Mouse (Mus musculus) hindbrain, embryonic 10.5 days (tissue): ENCODE results near the gene Foxp1. TPM values are rescaled to one million over a fixed set of nuclear protein-coding genes. Genes with fewer than 3 reads are reported as not detected.
A peak's percentile ranks its signal among the peaks of the same experiment; 100 is the strongest.

ENCODE experiments used
- DNase-seq: peaks from one replicate; pipeline ENCODE4 v3.0.0-alpha.2; 2017; ENCODE audit warnings: low spot score
- H3K27ac ChIP-seq: fragments of 300-500 bp; sonication (generic); 2 replicates; pipeline ENCODE4 v1.5.1; 2016; ENCODE audit warnings: mild to moderate bottlenecking, moderate library complexity
- H3K27me3 ChIP-seq: fragments of 300-500 bp; sonication (generic); 2 replicates; pipeline ENCODE4 v1.6.1; 2016; ENCODE audit warnings: mild to moderate bottlenecking; ENCODE audit not compliant: poor library complexity, insufficient read depth, severe bottlenecking
- H3K36me3 ChIP-seq: fragments of 300-500 bp; sonication (generic); 2 replicates; pipeline ENCODE4 v1.6.1; 2016; ENCODE audit warnings: mild to moderate bottlenecking, moderate library complexity
- H3K4me1 ChIP-seq: fragments of 300-500 bp; sonication (generic); replicated peaks from 2 replicates; pipeline ENCODE4 v1.6.1; 2016; ENCODE audit warnings: mild to moderate bottlenecking
- H3K4me3 ChIP-seq: fragments of 300-500 bp; sonication (generic); 2 replicates; pipeline ENCODE4 v1.5.1; 2016; ENCODE audit warnings: mild to moderate bottlenecking, moderate library complexity
- H3K9me3 ChIP-seq: fragments of 300-500 bp; sonication (generic); 2 replicates; pipeline ENCODE4 v1.6.1; 2016; ENCODE audit warnings: mild to moderate bottlenecking, moderate library complexity
- WGBS: fragments of 180-500 bp; shearing (Covaris S2); methylation state at CpG from one replicate; pipeline ENCODE4 v1.1.7; 2016; 5-methylcytosine and 5-hydroxymethylcytosine counted together
- polyA plus RNA-seq: library from polyadenylated mRNA; unstranded; fragments of >200 nt; fragmentation: Nextera tagmentation; extraction: Ambion mirVana; gene quantifications from 2 replicates; pipeline ENCODE4 v1.2.1, GENCODE M21; 2016

The Foxp1 gene
- polyA plus RNA-seq, 1 experiment from 2014 or later = 64.3 TPM

GRCm38 (mm10) chr6:99217155-99217554 is 305.4 kb downstream of the Foxp1 start:
- Histone ChIP-seq H3K27me3 (no peaks in the 10 kb centered on the region), H3K36me3 (no peaks in the 10 kb centered on the region), H3K4me3 (no peak overlapping the region), H3K27ac (no peak overlapping the region), H3K4me1 (peaks cover 18% of the 10 kb centered on the region), H3K9me3 (no peaks in the 10 kb centered on the region)
- no peak for DNase-seq
- WGBS = 81% methylated on average over 7 of the region's 7 CpGs

GRCm38 (mm10) chr6:99212461-99212860 is 310.1 kb downstream of the Foxp1 start:
- H3K4me3 ChIP-seq = no peak overlapping the region
- H3K4me1 ChIP-seq = peaks cover 23% of the 10 kb centered on the region
- H3K27me3 ChIP-seq = no peaks in the 10 kb centered on the region
- H3K9me3 ChIP-seq = no peaks in the 10 kb centered on the region
- H3K36me3 ChIP-seq = no peaks in the 10 kb centered on the region
- 94% methylated on average over 4 of the region's 4 CpGs for WGBS
- DNase-seq = no peak
- H3K27ac ChIP-seq = no peak overlapping the region

GRCm38 (mm10) chr6:99211663-99212333 is 310.7 kb downstream of the Foxp1 start:
- WGBS = 84% methylated on average over 5 of the region's 5 CpGs

GRCm38 (mm10) chr6:99210161-99210560 is 312.4 kb downstream of the Foxp1 start:
- WGBS = 89% methylated on average over 7 of the region's 7 CpGs

More at GRCm38 (mm10) chr6:99211663-99212333, 310.7 kb downstream of the Foxp1 start:
- Histone ChIP-seq H3K27ac (no peak overlapping the region), H3K36me3 (no peaks in the 10 kb centered on the region), H3K27me3 (no peaks in the 10 kb centered on the region), H3K4me3 (no peak overlapping the region), H3K9me3 (no peaks in the 10 kb centered on the region), H3K4me1 (peaks cover 25% of the 10 kb centered on the region)
- DNase-seq = no peak

GRCm38 (mm10) chr6:99207226-99207885 is 315.2 kb downstream of the Foxp1 start:
- Histone ChIP-seq H3K27me3 (no peaks in the 10 kb centered on the region), H3K4me3 (no peak overlapping the region), H3K4me1 (peaks cover 65% of the 10 kb centered on the region), H3K9me3 (no peaks in the 10 kb centered on the region), H3K36me3 (no peaks in the 10 kb centered on the region), H3K27ac (peak overlapping the region; percentile 66)
- DNase-seq = peak; percentile 54
- 45% methylated on average over 6 of the region's 6 CpGs for WGBS

More at GRCm38 (mm10) chr6:99210161-99210560, 312.4 kb downstream of the Foxp1 start:
- no peak for DNase-seq
- Histone ChIP-seq H3K4me3 (no peak overlapping the region), H3K36me3 (no peaks in the 10 kb centered on the region), H3K9me3 (no peaks in the 10 kb centered on the region), H3K27me3 (no peaks in the 10 kb centered on the region), H3K27ac (no peak overlapping the region), H3K4me1 (peaks cover 40% of the 10 kb centered on the region)

- H3K4me3 ChIP-seq = no peak overlapping the region
- no peak for DNase-seq
- H3K27ac ChIP-seq = peak overlapping the region; percentile 74; the same call in 1 of the 2 replicates
- H3K9me3 ChIP-seq = no peaks in the 10 kb centered on the region
- H3K36me3 ChIP-seq = no peaks in the 10 kb centered on the region
- peaks cover 69% of the 10 kb centered on the region for H3K4me1 ChIP-seq
- 34% methylated on average over 5 of the region's 5 CpGs for WGBS
- no peaks in the 10 kb centered on the region for H3K27me3 ChIP-seq
Observed at GRCm38 (mm10) chr6:99206437-99206870, 316.1 kb downstream of the Foxp1 start.

GRCm38 (mm10) chr6:99205587-99206436 is 316.7 kb downstream of the Foxp1 start:
- no peaks in the 10 kb centered on the region for H3K9me3 ChIP-seq
- 36% methylated on average over 13 of the region's 13 CpGs for WGBS
- H3K4me1 ChIP-seq = peaks cover 76% of the 10 kb centered on the region
- H3K4me3 ChIP-seq = peak overlapping the region; percentile 21; the same call in 1 of the 2 replicates
- DNase-seq = no peak
- no peaks in the 10 kb centered on the region for H3K36me3 ChIP-seq
- H3K27me3 ChIP-seq = no peaks in the 10 kb centered on the region
- H3K27ac ChIP-seq = peak overlapping the region; percentile 74

GRCm38 (mm10) chr6:99204780-99205586 is 317.5 kb downstream of the Foxp1 start:
- DNase-seq = no peak
- peak overlapping the region; percentile 81 for H3K27ac ChIP-seq
- peaks cover 84% of the 10 kb centered on the region for H3K4me1 ChIP-seq
- WGBS = 12% methylated on average over 7 of the region's 7 CpGs
- H3K9me3 ChIP-seq = no peaks in the 10 kb centered on the region
- peak overlapping the region; percentile 46 for H3K4me3 ChIP-seq
- no peaks in the 10 kb centered on the region for H3K27me3 ChIP-seq
- no peaks in the 10 kb centered on the region for H3K36me3 ChIP-seq

GRCm38 (mm10) chr6:99204052-99204779 is 318.3 kb downstream of the Foxp1 start:
- H3K27me3 ChIP-seq = no peaks in the 10 kb centered on the region
- peak overlapping the region; percentile 81 for H3K27ac ChIP-seq
- peaks cover 91% of the 10 kb centered on the region for H3K4me1 ChIP-seq
- peak; percentile 60 for DNase-seq
- H3K9me3 ChIP-seq = no peaks in the 10 kb centered on the region
- H3K4me3 ChIP-seq = peak overlapping the region; percentile 46
- no peaks in the 10 kb centered on the region for H3K36me3 ChIP-seq
- 1% methylated on average over 14 of the region's 14 CpGs for WGBS

GRCm38 (mm10) chr6:99203231-99203630 is 319.3 kb downstream of the Foxp1 start:
- Histone ChIP-seq H3K27me3 (no peaks in the 10 kb centered on the region), H3K4me3 (peak overlapping the region; percentile 29), H3K27ac (peak overlapping the region; percentile 9; the same call in 1 of the 2 replicates), H3K9me3 (no peaks in the 10 kb centered on the region), H3K36me3 (no peaks in the 10 kb centered on the region), H3K4me1 (peaks cover 88% of the 10 kb centered on the region)
- 23% methylated on average over 11 of the region's 11 CpGs for WGBS
- peak; percentile 20 for DNase-seq

- 78% methylated on average over 4 of the region's 4 CpGs for WGBS
- Histone ChIP-seq H3K27ac (no peak overlapping the region; the same call in 1 of the 2 replicates), H3K4me1 (peaks cover 85% of the 10 kb centered on the region), H3K27me3 (no peaks in the 10 kb centered on the region), H3K36me3 (no peaks in the 10 kb centered on the region), H3K4me3 (peak overlapping the region; percentile 29; the same call in 1 of the 2 replicates), H3K9me3 (no peaks in the 10 kb centered on the region)
- no peak for DNase-seq
Observed at GRCm38 (mm10) chr6:99202781-99203180, 319.7 kb downstream of the Foxp1 start.
